Mouse (Mus musculus): ENCODE measurements at regions not wholly inside any gene's neighbourhood (a gene's known extent, or its start where the extent isn't known, plus 50 kb on each side); places are given as distances from the start of the nearest gene placed in this dataset.

- no peaks in the 10 kb centered on the region for H3K9me3 ChIP-seq (replicated peaks; ENCODE audit: low read length)
- no peak for TF ChIP-seq CTCF (IDR thresholded peaks at IDR 0.05; ENCODE audit: low read depth)
- no peaks in the 10 kb centered on the region for H3K4me1 ChIP-seq (replicated peaks; ENCODE audit: insufficient read depth, low read length)
- no peak overlapping the region for H3K4me2 ChIP-seq (ENCODE audit: low read length)
- no peak overlapping the region for H3K4me3 ChIP-seq (replicated peaks; ENCODE audit: low read depth, low read length)
- 73% methylated on average over 8 of the region's 8 CpGs for WGBS
- no peak overlapping the region for H3K9ac ChIP-seq (ENCODE audit: low read depth, low read length)
- H3K36me3 ChIP-seq (ENCODE audit: insufficient read depth, low read length) = no peaks in the 10 kb centered on the region
- ATAC-seq (replicated peaks; ENCODE audit: low FRiP score, low read depth) (no peak), DNase-seq (ENCODE audit: low spot score) (no peak)
- no peaks in the 10 kb centered on the region for H3K27me3 ChIP-seq (ENCODE audit: insufficient read depth, low read length)
- no peak overlapping the region for H3K27ac ChIP-seq
Observed at GRCm38 (mm10) chr16:7797176-7797786, 627.7 kb downstream of the Tmem114 start.

GRCm38 (mm10) chr16:7795561-7795960 is 629.4 kb downstream of the Tmem114 start:
- Histone ChIP-seq H3K36me3 (ENCODE audit: insufficient read depth, low read length) (no peaks in the 10 kb centered on the region), H3K9ac (ENCODE audit: low read depth, low read length) (no peak overlapping the region), H3K27ac (no peak overlapping the region), H3K4me2 (ENCODE audit: low read length) (no peak overlapping the region), H3K4me3 (replicated peaks; ENCODE audit: low read depth, low read length) (no peak overlapping the region), H3K4me1 (replicated peaks; ENCODE audit: insufficient read depth, low read length) (no peaks in the 10 kb centered on the region), H3K27me3 (ENCODE audit: insufficient read depth, low read length) (no peaks in the 10 kb centered on the region), H3K9me3 (replicated peaks; ENCODE audit: low read length) (no peaks in the 10 kb centered on the region)
- 27% methylated on average over 3 of the region's 3 CpGs for WGBS
- no peak for TF ChIP-seq CTCF (IDR thresholded peaks at IDR 0.05; ENCODE audit: low read depth)
- no peak for DNase-seq (ENCODE audit: low spot score)
- no peak for ATAC-seq (replicated peaks; ENCODE audit: low FRiP score, low read depth)

- Histone ChIP-seq H3K4me3 (replicated peaks; ENCODE audit: low read depth, low read length) (no peak overlapping the region), H3K4me2 (ENCODE audit: low read length) (no peak overlapping the region), H3K4me1 (replicated peaks; ENCODE audit: insufficient read depth, low read length) (no peaks in the 10 kb centered on the region), H3K9me3 (replicated peaks; ENCODE audit: low read length) (no peaks in the 10 kb centered on the region), H3K9ac (ENCODE audit: low read depth, low read length) (no peak overlapping the region), H3K27me3 (ENCODE audit: insufficient read depth, low read length) (no peaks in the 10 kb centered on the region), H3K27ac (no peak overlapping the region), H3K36me3 (ENCODE audit: insufficient read depth, low read length) (no peaks in the 10 kb centered on the region)
- no peak for TF ChIP-seq CTCF (IDR thresholded peaks at IDR 0.05; ENCODE audit: low read depth)
- WGBS = 88% methylated on average over 3 of the region's 3 CpGs
- ATAC-seq (replicated peaks; ENCODE audit: low FRiP score, low read depth) = no peak
- no peak for DNase-seq (ENCODE audit: low spot score)
Observed at GRCm38 (mm10) chr16:7792521-7792920, 632.4 kb downstream of the Tmem114 start.

GRCm38 (mm10) chr16:7790260-7790659 is 634.7 kb downstream of the Tmem114 start:
- H3K27ac ChIP-seq = no peak overlapping the region
- H3K36me3 ChIP-seq (ENCODE audit: insufficient read depth, low read length) = no peaks in the 10 kb centered on the region
- no peaks in the 10 kb centered on the region for H3K9me3 ChIP-seq (replicated peaks; ENCODE audit: low read length)
- TF ChIP-seq CTCF (IDR thresholded peaks at IDR 0.05; ENCODE audit: low read depth) = no peak
- 76% methylated on average over 4 of the region's 4 CpGs for WGBS
- no peak overlapping the region for H3K9ac ChIP-seq (ENCODE audit: low read depth, low read length)
- no peak overlapping the region for H3K4me3 ChIP-seq (replicated peaks; ENCODE audit: low read depth, low read length)
- H3K27me3 ChIP-seq (ENCODE audit: insufficient read depth, low read length) = no peaks in the 10 kb centered on the region
- DNase-seq (ENCODE audit: low spot score) (no peak), ATAC-seq (replicated peaks; ENCODE audit: low FRiP score, low read depth) (no peak)
- H3K4me1 ChIP-seq (replicated peaks; ENCODE audit: insufficient read depth, low read length) = no peaks in the 10 kb centered on the region
- no peak overlapping the region for H3K4me2 ChIP-seq (ENCODE audit: low read length)

GRCm38 (mm10) chr16:7788209-7788608 is 636.7 kb downstream of the Tmem114 start:
- DNase-seq (ENCODE audit: low spot score) = no peak
- WGBS = 70% methylated on average over 2 of the region's 2 CpGs

GRCm38 (mm10) chr16:7781506-7781905 is 643.4 kb downstream of the Tmem114 start:
- H3K36me3 ChIP-seq (ENCODE audit: insufficient read depth, low read length) = no peaks in the 10 kb centered on the region
- DNase-seq (ENCODE audit: low spot score) (no peak), ATAC-seq (replicated peaks; ENCODE audit: low FRiP score, low read depth) (no peak)
- H3K9ac ChIP-seq (ENCODE audit: low read depth, low read length) = no peak overlapping the region
- H3K9me3 ChIP-seq (replicated peaks; ENCODE audit: low read length) = no peaks in the 10 kb centered on the region
- H3K4me1 ChIP-seq (replicated peaks; ENCODE audit: insufficient read depth, low read length) = no peaks in the 10 kb centered on the region
- H3K27me3 ChIP-seq (ENCODE audit: insufficient read depth, low read length) = no peaks in the 10 kb centered on the region
- 91% methylated on average over 2 of the region's 2 CpGs for WGBS
- no peak for TF ChIP-seq CTCF (IDR thresholded peaks at IDR 0.05; ENCODE audit: low read depth)
- no peak overlapping the region for H3K27ac ChIP-seq
- no peak overlapping the region for H3K4me2 ChIP-seq (ENCODE audit: low read length)
- H3K4me3 ChIP-seq (replicated peaks; ENCODE audit: low read depth, low read length) = no peak overlapping the region

More at GRCm38 (mm10) chr16:7788209-7788608, 636.7 kb downstream of the Tmem114 start:
- ATAC-seq (replicated peaks; ENCODE audit: low FRiP score, low read depth) = no peak
- H3K4me2 ChIP-seq (ENCODE audit: low read length) = no peak overlapping the region
- no peak for TF ChIP-seq CTCF (IDR thresholded peaks at IDR 0.05; ENCODE audit: low read depth)
- no peak overlapping the region for H3K4me3 ChIP-seq (replicated peaks; ENCODE audit: low read depth, low read length)
- H3K4me1 ChIP-seq (replicated peaks; ENCODE audit: insufficient read depth, low read length) = no peaks in the 10 kb centered on the region
- H3K27me3 ChIP-seq (ENCODE audit: insufficient read depth, low read length) = no peaks in the 10 kb centered on the region
- H3K9me3 ChIP-seq (replicated peaks; ENCODE audit: low read length) = no peaks in the 10 kb centered on the region
- no peak overlapping the region for H3K27ac ChIP-seq
- H3K9ac ChIP-seq (ENCODE audit: low read depth, low read length) = no peak overlapping the region
- no peaks in the 10 kb centered on the region for H3K36me3 ChIP-seq (ENCODE audit: insufficient read depth, low read length)

GRCm38 (mm10) chr16:7775635-7776034 is 649.3 kb downstream of the Tmem114 start:
- DNase-seq (ENCODE audit: low spot score) (no peak), ATAC-seq (replicated peaks; ENCODE audit: low FRiP score, low read depth) (no peak)
- H3K9me3 ChIP-seq (replicated peaks; ENCODE audit: low read length) = no peaks in the 10 kb centered on the region
- 76% methylated on average over 3 of the region's 3 CpGs for WGBS
- H3K27ac ChIP-seq = no peak overlapping the region
- no peaks in the 10 kb centered on the region for H3K4me1 ChIP-seq (replicated peaks; ENCODE audit: insufficient read depth, low read length)
- H3K4me2 ChIP-seq (ENCODE audit: low read length) = no peak overlapping the region
- no peaks in the 10 kb centered on the region for H3K36me3 ChIP-seq (ENCODE audit: insufficient read depth, low read length)
- no peaks in the 10 kb centered on the region for H3K27me3 ChIP-seq (ENCODE audit: insufficient read depth, low read length)
- no peak for TF ChIP-seq CTCF (IDR thresholded peaks at IDR 0.05; ENCODE audit: low read depth)
- H3K4me3 ChIP-seq (replicated peaks; ENCODE audit: low read depth, low read length) = no peak overlapping the region
- H3K9ac ChIP-seq (ENCODE audit: low read depth, low read length) = no peak overlapping the region
